Mouse (Mus musculus): ENCODE results near the gene Tenm3. TPM values are rescaled to one million over a fixed set of nuclear protein-coding genes. Genes with fewer than 3 reads are reported as not detected.
A peak's percentile ranks its signal among the peaks of the same experiment; 100 is the strongest.

Gene Tenm3
- polyA plus RNA-seq, 1 experiment from 2014 or later: 36.1 TPM

DNA sequence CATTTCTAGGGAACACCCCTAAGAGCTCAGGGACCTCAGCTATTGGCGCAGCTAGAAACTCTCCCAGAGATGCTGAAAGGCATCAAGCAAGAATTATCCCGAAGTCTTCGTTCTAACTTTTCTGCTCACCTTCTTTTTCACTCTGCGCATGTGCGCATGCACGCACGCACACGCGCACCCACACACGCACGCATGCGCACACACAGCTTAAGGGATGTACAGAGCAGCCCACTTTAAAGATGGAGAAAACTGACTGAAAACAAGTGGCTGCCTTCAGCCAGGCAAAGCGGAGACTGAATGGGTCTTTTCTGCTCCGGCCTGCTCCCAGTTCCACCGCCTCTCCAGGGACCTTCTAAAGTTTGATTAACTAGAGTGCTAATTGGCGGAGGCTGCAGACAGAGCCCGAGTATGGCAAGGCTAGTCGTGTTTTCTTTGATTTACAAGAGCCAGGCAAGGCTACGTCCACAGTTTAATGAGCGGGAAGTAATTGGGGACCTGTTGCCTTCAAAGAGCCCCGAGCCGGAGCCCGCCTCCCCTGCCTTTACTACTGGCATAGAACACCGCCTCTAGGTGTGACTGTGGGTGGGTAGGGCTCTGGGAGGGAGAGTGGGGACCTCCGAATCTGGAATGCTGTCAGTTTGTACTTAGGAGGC is 623.1 kb downstream of the Tenm3 start:
- Histone ChIP-seq H3K27me3 (ENCODE audit: control insufficient read depth, insufficient read depth, low read length) (peaks cover 4% of the 10 kb centered on the region; the same call in 1 of the 2 replicates), H3K36me3 (ENCODE audit: control insufficient read depth, insufficient read depth, low read length) (no peaks in the 10 kb centered on the region), H3K27ac (ENCODE audit: low read depth, low read length) (no peak overlapping the region), H3K9ac (ENCODE audit: low read length) (no peak overlapping the region), H3K4me3 (ENCODE audit: low read depth, low read length) (no peak overlapping the region), H3K4me1 (ENCODE audit: control insufficient read depth, insufficient read depth, low read length) (peaks cover 5% of the 10 kb centered on the region; the same call in 1 of the 2 replicates), H3K9me3 (ENCODE audit: control insufficient read depth, low read length) (no peaks in the 10 kb centered on the region), H3K4me2 (ENCODE audit: low read depth) (no peak overlapping the region)
- DNase-seq (ENCODE audit: low spot score) (no peak), ATAC-seq (ENCODE audit: insufficient read depth, low FRiP score, low TSS enrichment) (no peak)
- WGBS: 54% methylated on average over 25 of the region's 25 CpGs

DNA sequence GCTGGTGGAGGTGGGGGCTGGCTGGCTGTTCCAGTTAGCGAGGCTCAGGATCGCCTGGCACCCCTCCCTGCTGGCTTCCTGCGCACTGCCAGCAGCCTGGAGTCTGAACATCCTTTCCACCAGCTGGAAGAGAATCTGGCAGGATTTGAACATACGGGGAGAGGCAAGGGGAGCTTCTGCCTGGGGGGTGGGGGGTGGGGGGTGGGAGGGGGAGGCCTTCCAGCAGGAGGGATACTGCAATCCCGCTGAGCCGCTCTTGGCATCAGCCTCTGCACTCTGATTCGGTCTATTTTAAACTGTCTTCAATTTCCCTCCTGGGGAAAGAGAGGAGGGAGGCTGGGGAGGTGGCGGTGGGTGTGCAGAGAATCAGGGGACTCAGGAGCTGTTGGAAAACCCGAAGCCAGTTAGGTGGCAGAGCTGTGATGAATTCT is 628.7 kb downstream of the Tenm3 start:
- Histone ChIP-seq H3K9ac (ENCODE audit: low read length) (no peak overlapping the region), H3K36me3 (ENCODE audit: control insufficient read depth, insufficient read depth, low read length) (no peaks in the 10 kb centered on the region), H3K4me1 (ENCODE audit: control insufficient read depth, insufficient read depth, low read length) (no peaks in the 10 kb centered on the region), H3K27me3 (ENCODE audit: control insufficient read depth, insufficient read depth, low read length) (no peaks in the 10 kb centered on the region), H3K9me3 (ENCODE audit: control insufficient read depth, low read length) (no peaks in the 10 kb centered on the region), H3K4me2 (ENCODE audit: low read depth) (no peak overlapping the region), H3K27ac (ENCODE audit: low read depth, low read length) (no peak overlapping the region), H3K4me3 (ENCODE audit: low read depth, low read length) (no peak overlapping the region)
- ATAC-seq (ENCODE audit: insufficient read depth, low FRiP score, low TSS enrichment) (no peak), DNase-seq (ENCODE audit: low spot score) (no peak)
- WGBS: 40% methylated on average over 9 of the region's 9 CpGs

DNA sequence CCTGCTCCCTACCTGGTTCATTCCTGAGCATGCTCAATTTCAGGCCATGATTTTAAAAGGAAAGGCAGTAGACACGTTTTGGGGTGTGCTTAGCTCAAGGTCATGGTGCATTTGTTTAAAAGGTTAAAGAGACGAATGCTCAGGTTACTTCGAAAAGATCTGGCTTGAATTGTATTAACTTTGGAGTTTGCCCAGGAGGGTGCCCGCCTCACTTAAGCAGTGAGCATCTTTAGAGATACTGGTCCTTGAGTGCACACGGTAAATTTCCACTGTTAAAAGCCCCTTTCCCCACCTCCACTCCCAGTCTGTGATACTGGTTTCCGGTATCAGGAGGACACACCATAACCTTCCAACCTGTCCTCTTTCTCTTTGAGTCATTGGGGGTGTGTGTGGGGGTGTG is 629.4 kb downstream of the Tenm3 start:
- H3K4me2 ChIP-seq (ENCODE audit: low read depth): no peak overlapping the region
- no peak overlapping the region for H3K4me3 ChIP-seq (ENCODE audit: low read depth, low read length)
- no peak overlapping the region for H3K27ac ChIP-seq (ENCODE audit: low read depth, low read length)
- no peak for ATAC-seq (ENCODE audit: insufficient read depth, low FRiP score, low TSS enrichment)
- no peaks in the 10 kb centered on the region for H3K36me3 ChIP-seq (ENCODE audit: control insufficient read depth, insufficient read depth, low read length)
- WGBS: 71% methylated on average over 6 of the region's 6 CpGs
- H3K9me3 ChIP-seq (ENCODE audit: control insufficient read depth, low read length): no peaks in the 10 kb centered on the region
- no peaks in the 10 kb centered on the region for H3K27me3 ChIP-seq (ENCODE audit: control insufficient read depth, insufficient read depth, low read length)
- H3K9ac ChIP-seq (ENCODE audit: low read length): no peak overlapping the region
- no peaks in the 10 kb centered on the region for H3K4me1 ChIP-seq (ENCODE audit: control insufficient read depth, insufficient read depth, low read length)
- no peak for DNase-seq (ENCODE audit: low spot score)

DNA sequence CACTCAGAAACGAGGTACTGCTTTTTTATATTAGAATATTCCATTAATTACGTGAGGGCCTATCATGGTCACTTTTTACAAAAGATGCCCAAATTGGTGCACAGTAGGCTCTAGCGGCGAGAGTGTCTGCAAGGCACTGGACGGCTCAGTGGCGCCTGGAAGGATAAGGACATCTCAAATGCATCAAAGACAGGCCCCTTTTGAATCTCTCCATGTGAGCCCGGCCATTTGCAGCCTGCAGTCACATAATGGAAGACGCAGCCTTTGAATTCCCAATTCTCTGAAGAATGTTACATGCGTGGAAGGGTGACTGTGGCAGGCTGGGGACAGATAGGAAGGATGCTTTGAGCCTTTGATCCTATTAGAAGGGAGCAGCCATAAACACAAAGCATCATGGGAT is 631.8 kb downstream of the Tenm3 start:
- H3K9me3 ChIP-seq (ENCODE audit: control insufficient read depth, low read length): no peaks in the 10 kb centered on the region
- H3K4me1 ChIP-seq (ENCODE audit: control insufficient read depth, insufficient read depth, low read length): no peaks in the 10 kb centered on the region
- ATAC-seq (ENCODE audit: insufficient read depth, low FRiP score, low TSS enrichment) (no peak), DNase-seq (ENCODE audit: low spot score) (no peak)
- no peak overlapping the region for H3K27ac ChIP-seq (ENCODE audit: low read depth, low read length)
- no peak overlapping the region for H3K9ac ChIP-seq (ENCODE audit: low read length)
- no peak overlapping the region for H3K4me3 ChIP-seq (ENCODE audit: low read depth, low read length)
- no peaks in the 10 kb centered on the region for H3K27me3 ChIP-seq (ENCODE audit: control insufficient read depth, insufficient read depth, low read length)
- no peaks in the 10 kb centered on the region for H3K36me3 ChIP-seq (ENCODE audit: control insufficient read depth, insufficient read depth, low read length)
- no peak overlapping the region for H3K4me2 ChIP-seq (ENCODE audit: low read depth)
- WGBS: 84% methylated on average over 9 of the region's 9 CpGs

DNA sequence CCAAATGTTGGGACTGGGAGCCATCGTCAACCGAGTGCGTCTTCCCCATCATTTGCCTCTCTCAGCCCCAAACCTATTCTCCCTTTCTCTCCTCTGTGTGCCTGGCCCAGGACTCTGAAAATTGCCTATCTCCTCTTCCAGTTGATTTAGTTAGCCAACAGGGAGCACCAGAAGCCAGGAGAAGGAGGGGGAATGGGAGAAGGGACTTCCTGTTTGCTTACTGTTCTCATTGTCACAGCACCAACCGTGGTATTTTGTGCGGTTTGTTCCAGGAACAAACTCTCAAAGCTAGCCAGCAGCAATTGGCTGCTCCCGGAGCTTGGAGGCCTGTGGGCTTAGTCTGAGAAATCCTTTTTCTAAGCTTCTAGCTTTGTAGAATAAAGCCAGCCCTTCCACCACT is 636.2 kb downstream of the Tenm3 start:
- Histone ChIP-seq H3K4me2 (ENCODE audit: low read depth) (no peak overlapping the region), H3K36me3 (ENCODE audit: control insufficient read depth, insufficient read depth, low read length) (no peaks in the 10 kb centered on the region), H3K9me3 (ENCODE audit: control insufficient read depth, low read length) (no peaks in the 10 kb centered on the region), H3K9ac (ENCODE audit: low read length) (no peak overlapping the region), H3K4me1 (ENCODE audit: control insufficient read depth, insufficient read depth, low read length) (peaks cover 4% of the 10 kb centered on the region; the same call in 1 of the 2 replicates), H3K4me3 (ENCODE audit: low read depth, low read length) (no peak overlapping the region), H3K27ac (ENCODE audit: low read depth, low read length) (no peak overlapping the region), H3K27me3 (ENCODE audit: control insufficient read depth, insufficient read depth, low read length) (no peaks in the 10 kb centered on the region)
- ATAC-seq (ENCODE audit: insufficient read depth, low FRiP score, low TSS enrichment) (no peak), DNase-seq (ENCODE audit: low spot score) (no peak)
- WGBS: 87% methylated on average over 6 of the region's 6 CpGs

DNA sequence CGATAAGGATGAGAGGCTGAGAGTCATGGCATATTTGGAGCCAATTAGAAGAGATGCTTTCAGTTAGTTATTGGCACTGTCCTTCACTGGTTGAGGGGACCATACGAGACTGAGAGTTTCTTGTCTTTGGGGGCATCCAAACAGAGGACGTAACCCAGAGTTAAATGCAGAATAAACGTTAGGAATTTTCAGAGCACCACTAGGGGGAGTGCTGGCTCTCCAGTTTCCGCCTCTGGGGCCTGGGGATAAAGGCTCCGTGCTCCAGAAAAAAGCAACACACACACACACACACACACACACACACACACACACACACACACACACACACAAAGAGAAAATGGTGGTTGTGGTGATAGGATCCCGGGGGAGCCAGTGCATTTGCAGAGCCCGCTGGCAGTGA is 636.8 kb downstream of the Tenm3 start:
- no peaks in the 10 kb centered on the region for H3K27me3 ChIP-seq (ENCODE audit: control insufficient read depth, insufficient read depth, low read length)
- DNase-seq (ENCODE audit: low spot score) (no peak), ATAC-seq (ENCODE audit: insufficient read depth, low FRiP score, low TSS enrichment) (no peak)
- no peaks in the 10 kb centered on the region for H3K36me3 ChIP-seq (ENCODE audit: control insufficient read depth, insufficient read depth, low read length)
- no peak overlapping the region for H3K27ac ChIP-seq (ENCODE audit: low read depth, low read length)
- no peaks in the 10 kb centered on the region for H3K9me3 ChIP-seq (ENCODE audit: control insufficient read depth, low read length)
- WGBS: 76% methylated on average over 8 of the region's 8 CpGs
- peaks cover 4% of the 10 kb centered on the region; the same call in 1 of the 2 replicates for H3K4me1 ChIP-seq (ENCODE audit: control insufficient read depth, insufficient read depth, low read length)
- H3K9ac ChIP-seq (ENCODE audit: low read length): no peak overlapping the region
- no peak overlapping the region for H3K4me3 ChIP-seq (ENCODE audit: low read depth, low read length)
- H3K4me2 ChIP-seq (ENCODE audit: low read depth): no peak overlapping the region

DNA sequence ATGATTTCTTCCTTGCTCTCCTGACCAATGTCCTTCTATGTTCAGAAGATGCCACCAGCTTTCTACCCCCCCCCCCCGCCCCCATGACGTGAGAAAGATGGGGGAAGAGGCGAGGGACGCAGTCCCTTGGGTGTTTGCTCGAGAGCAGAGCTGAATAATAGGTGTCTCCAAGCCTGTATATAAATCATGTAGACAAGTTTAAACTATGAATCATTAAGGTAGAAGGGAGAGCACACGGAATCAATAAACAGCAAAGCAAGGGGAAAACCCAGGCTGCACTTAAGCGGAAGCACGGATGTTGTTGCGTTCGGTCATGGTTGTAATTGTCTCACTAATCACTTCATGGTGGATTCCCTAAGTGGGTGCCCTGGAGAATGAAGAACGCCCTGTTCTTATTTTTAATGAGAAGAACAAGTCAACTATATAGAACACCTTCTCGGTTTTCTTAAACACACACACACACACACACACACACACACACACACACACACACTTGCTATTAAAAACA is 638.9 kb downstream of the Tenm3 start:
- Histone ChIP-seq H3K4me2 (ENCODE audit: low read depth) (no peak overlapping the region), H3K36me3 (ENCODE audit: control insufficient read depth, insufficient read depth, low read length) (no peaks in the 10 kb centered on the region), H3K9ac (ENCODE audit: low read length) (no peak overlapping the region), H3K27ac (ENCODE audit: low read depth, low read length) (no peak overlapping the region), H3K4me1 (ENCODE audit: control insufficient read depth, insufficient read depth, low read length) (peaks cover 4% of the 10 kb centered on the region; the same call in 1 of the 2 replicates), H3K9me3 (ENCODE audit: control insufficient read depth, low read length) (no peaks in the 10 kb centered on the region), H3K27me3 (ENCODE audit: control insufficient read depth, insufficient read depth, low read length) (no peaks in the 10 kb centered on the region), H3K4me3 (ENCODE audit: low read depth, low read length) (no peak overlapping the region)
- DNase-seq (ENCODE audit: low spot score): no peak
- 52% methylated on average over 12 of the region's 12 CpGs for WGBS
- peak; percentile 24; the same call in 1 of the 2 replicates for ATAC-seq (ENCODE audit: insufficient read depth, low FRiP score, low TSS enrichment)

DNA sequence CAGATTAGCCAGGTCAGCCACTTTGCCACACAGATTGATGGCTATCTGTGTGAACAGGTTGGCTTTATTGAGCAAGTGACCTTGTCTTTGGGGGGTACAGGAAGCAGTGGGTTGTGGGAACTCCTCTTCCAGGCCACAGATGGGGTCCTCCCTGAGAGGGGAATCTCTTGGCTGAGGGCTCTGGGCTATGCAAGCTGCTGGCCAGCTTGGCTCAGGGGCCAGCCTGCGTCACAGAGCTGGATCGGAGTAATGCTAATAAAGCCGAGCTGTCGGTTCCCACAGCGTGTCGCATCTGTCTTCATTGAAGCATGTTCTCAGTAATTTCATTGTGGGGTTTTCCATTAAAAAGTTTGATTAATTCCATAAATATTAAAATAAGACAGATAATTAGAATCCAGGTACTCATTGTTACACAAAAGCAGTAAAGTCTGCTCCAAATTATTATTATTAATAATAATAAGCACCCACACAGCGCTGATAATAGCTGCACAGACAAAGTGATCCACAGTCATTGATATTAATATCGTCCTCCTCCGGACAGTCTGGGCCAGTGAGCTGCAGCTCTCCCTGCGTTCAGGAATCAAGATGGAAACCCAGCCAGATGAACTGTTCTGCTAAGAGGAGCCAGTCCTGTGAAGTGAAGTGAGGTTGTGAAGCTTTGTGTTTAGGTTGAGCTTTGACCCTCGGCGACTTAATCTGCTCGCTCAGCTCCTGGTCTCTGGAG is 639.5 kb downstream of the Tenm3 start:
- peak; percentile 70 for ATAC-seq (ENCODE audit: insufficient read depth, low FRiP score, low TSS enrichment)
- H3K27ac ChIP-seq (ENCODE audit: low read depth, low read length): no peak overlapping the region
- peak; percentile 49 for DNase-seq (ENCODE audit: low spot score)

More for the DNA sequence above, 639.5 kb downstream of the Tenm3 start:
- Histone ChIP-seq H3K4me3 (ENCODE audit: low read depth, low read length) (no peak overlapping the region), H3K9me3 (ENCODE audit: control insufficient read depth, low read length) (no peaks in the 10 kb centered on the region), H3K4me1 (ENCODE audit: control insufficient read depth, insufficient read depth, low read length) (peaks cover 4% of the 10 kb centered on the region; the same call in 1 of the 2 replicates), H3K4me2 (ENCODE audit: low read depth) (0 out of 2 replicates have a peak overlapping the region, but pooled peaks have one; percentile 2), H3K27me3 (ENCODE audit: control insufficient read depth, insufficient read depth, low read length) (no peaks in the 10 kb centered on the region), H3K36me3 (ENCODE audit: control insufficient read depth, insufficient read depth, low read length) (no peaks in the 10 kb centered on the region), H3K9ac (ENCODE audit: low read length) (peak overlapping the region; percentile 32; the same call in 1 of the 2 replicates)
- WGBS: 80% methylated on average over 13 of the region's 13 CpGs
